Mouse (Mus musculus): ENCODE measurements around the gene Mc1r.

DNA sequence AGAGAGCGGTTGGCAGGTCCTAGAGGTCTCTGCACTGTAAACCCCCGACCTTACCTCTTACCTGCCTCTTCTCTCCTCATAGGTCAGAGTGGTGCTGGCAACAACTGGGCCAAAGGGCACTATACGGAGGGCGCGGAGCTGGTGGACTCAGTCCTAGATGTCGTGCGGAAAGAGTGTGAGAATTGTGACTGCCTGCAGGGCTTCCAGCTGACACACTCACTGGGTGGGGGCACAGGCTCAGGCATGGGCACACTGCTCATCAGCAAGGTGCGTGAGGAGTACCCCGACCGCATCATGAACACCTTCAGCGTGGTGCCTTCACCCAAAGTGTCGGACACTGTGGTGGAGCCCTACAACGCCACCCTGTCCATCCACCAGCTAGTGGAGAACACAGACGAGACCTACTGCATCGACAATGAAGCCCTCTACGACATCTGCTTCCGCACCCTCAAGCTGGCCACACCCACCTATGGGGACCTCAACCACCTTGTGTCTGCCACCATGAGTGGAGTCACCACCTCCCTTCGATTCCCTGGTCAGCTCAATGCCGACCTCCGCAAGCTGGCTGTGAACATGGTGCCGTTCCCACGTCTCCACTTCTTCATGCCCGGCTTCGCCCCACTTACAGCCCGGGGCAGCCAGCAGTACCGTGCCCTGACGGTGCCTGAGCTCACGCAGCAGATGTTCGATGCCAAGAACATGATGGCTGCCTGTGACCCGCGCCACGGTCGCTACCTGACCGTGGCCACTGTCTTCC is 13.8 kb downstream of the Mc1r start:
- TF ChIP-seq CTCF (IDR thresholded peaks at IDR 0.05; ENCODE audit: low read depth) (no peak), EP300 (IDR thresholded peaks at IDR 0.05; ENCODE audit: low read depth) (no peak)
